Mouse (Mus musculus) liver, postnatal 0 days (tissue): Measurements from ENCODE around the gene D630036H23Rik.

Experiments used
- CTCF ChIP-seq: sonication (generic); IDR thresholded peaks from 2 replicates; pipeline ENCODE4 v1.5.1; 2016; ENCODE audit warnings: antibody characterized with exemption, low read depth
- EP300 ChIP-seq: IDR thresholded peaks from 2 replicates; pipeline ENCODE4 v1.6.1; 2016; ENCODE audit warnings: antibody characterized with exemption, low read depth, mild to moderate bottlenecking

- TF ChIP-seq EP300, result no peak
- no peak for TF ChIP-seq CTCF
These were observed 1.7 kb downstream of the D630036H23Rik start for GRCm38 (mm10) chr12:36380254-36380653.
